Mouse (Mus musculus): Measurements from ENCODE around the gene Zbtb18.
A peak's percentile ranks its signal among the peaks of the same experiment; 100 is the strongest.

The Zbtb18 gene

GRCm38 (mm10) chr1:177442196-177442808, at the start of gene Zbtb18:
Zbtb18 (plus strand) TSS chr1:177442351.
- DNase-seq (ENCODE audit: low read depth, low spot score), result no peak

GRCm38 (mm10) chr1:177397455-177397854, 44.7 kb upstream of the Zbtb18 start:
- no peak for DNase-seq (ENCODE audit: low read depth, low spot score)

DNA sequence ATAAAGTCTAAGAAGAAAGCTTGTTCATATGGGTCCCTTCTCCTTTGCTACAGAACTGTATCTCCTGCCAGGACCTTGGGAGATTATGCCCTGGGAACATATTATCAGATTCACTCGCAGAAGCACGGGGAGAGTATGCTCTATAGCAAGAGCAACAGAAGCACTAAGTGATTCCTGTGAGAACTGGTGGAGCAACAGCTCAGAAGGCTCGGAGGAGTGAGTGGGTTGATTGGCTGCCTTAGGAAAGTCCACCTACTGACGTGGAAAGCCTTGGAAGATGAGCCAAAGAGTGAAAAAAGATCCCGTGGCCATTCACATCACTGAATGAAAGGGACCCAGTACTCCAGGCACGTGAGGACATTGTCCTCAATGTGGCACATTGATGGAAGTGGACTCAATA, 37.0 kb upstream of the Zbtb18 start:
- no peak for DNase-seq (ENCODE audit: low read depth, low spot score)

GRCm38 (mm10) chr1:177408690-177409089, 33.5 kb upstream of the Zbtb18 start:
- DNase-seq (ENCODE audit: low read depth, low spot score), result no peak

DNA sequence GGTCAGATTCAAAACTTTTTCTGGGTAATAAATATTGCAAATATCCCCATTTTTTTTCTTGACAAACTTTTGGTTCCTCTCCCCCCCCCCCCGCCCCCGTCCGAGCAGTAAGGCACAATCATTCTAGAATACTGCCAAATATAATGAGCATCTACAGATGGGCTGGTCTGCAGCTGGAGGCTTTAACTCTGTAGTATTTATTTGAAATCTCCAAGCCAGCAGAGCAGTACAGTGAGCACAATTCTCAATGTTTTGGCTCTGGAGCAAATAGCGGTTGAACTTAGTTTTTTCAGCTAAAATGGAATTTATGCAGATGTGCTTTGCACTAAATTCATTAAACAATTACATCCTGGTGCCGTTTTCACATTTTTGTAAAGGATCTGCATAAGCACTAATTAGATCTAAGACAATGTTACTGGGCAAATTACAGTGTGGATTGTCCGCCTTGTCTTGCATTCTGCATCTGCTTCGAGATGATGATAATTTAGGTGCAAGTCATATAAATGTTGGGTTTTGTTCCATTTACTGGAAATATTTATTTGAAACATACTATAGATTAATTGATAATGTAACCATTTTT, 31.3 kb upstream of the Zbtb18 start:
- no peak for DNase-seq (ENCODE audit: low read depth, low spot score)

DNA sequence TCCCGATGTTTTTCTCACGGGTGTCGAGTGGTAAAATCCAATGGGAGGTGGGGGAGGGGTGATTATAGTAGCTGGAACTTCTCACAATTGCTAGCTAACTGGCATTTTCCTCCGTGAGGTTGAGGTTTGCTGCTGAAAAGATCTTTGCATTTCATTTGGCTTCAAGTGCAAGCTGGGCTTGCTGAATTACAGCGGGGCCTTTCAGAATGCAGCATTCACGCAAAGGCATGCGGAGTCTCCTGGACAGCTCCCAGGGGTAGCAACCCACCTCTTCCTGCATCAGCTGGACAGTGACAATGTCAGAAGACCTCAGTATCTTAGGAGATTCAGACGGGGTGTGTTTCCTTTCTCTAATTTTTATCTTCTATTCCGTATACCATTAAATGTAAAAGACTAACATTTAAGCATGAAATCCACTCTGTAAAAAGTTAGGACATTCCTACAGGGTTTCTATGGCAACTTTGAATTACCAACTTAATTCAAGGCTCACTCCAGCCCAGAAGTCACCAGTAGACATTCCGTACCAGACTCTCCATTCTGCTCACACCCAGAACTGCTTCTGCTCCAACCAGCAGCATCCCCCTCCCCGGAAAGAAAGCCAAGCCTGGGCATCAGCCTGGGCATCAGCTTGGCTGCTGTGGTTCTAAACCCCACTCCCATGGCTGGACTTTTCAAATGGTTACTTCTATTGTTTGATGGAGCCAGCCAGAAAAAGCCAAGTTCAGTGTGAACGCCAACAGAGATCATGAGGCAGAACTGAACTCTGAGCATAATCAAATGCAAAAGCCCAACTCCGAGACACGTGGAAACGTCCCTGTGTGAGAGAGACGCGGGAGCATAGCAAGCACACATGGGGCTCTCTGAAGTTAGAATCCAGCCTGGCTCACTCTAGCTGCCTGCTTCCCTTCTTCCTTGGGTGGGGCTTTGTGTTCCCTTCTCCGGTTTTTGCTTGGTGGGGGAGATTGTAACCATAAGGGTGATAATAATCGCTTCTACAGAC, 30.5 kb upstream of the Zbtb18 start:
- no peak for DNase-seq (ENCODE audit: low read depth, low spot score)

- no peak for DNase-seq (ENCODE audit: low read depth, low spot score)
Measured at GRCm38 (mm10) chr1:177419331-177419730, 22.8 kb upstream of the Zbtb18 start.

GRCm38 (mm10) chr1:177420126-177420525, 22.0 kb upstream of the Zbtb18 start:
- DNase-seq (ENCODE audit: low read depth, low spot score), result no peak

DNA sequence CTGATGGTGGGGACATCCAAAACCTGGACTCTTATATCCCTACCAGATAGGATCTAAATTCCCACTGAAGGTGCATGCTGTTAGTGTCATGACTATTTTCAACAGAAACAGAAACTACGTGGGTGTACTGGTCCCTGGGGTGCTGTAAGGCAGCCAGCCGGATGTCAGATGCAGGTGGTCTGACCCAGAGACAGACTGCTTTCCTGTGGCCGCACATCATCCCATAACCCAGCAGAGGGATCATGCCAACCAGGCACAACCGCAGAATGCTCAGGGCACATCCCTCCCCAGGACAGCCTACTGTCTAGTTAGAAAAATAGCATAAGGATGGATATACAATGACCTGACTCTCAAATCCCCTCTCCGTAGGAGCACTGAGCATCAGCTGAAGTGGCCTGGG, 14.3 kb upstream of the Zbtb18 start:
- no peak for DNase-seq (ENCODE audit: low read depth, low spot score)

DNA sequence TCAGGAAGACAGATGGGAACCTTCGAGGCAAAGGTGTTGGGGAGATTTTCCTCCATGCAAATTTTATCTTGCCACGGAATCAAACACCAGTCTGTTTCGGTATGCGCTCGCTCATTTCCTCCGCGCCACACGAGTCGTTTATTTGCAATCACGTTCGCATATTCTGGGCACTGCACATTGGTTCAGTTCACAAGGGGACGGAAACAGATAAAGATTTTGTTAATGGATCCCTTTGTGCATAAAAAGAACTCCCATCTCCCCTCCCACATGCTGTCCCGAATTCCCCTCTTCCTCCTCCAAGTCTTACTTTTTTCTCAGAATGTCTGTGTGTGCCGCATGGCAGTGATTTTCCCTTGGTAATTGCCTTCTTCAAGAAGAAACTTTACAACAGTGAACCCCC, 13.8 kb upstream of the Zbtb18 start:
- no peak for DNase-seq (ENCODE audit: low read depth, low spot score)

DNA sequence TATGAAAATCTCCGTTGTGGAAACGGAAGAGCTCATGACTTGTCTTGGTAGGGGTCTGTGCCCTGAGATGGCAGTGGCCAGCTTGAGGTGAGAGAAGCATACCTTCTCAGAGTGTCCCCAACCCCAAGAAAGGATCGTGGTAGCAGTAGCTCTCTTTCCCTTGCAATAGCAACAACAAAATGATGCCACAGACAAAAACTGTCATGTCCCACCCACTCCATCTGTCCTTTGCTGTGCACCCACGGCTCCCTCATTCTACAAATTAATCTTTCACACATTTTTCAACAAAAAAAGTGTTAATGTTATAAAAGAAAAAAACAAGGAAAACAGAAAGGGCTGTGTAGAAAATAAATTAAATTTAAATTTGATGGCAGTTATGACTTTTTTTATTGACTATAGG, 13.1 kb upstream of the Zbtb18 start:
- no peak for DNase-seq (ENCODE audit: low read depth, low spot score)

DNA sequence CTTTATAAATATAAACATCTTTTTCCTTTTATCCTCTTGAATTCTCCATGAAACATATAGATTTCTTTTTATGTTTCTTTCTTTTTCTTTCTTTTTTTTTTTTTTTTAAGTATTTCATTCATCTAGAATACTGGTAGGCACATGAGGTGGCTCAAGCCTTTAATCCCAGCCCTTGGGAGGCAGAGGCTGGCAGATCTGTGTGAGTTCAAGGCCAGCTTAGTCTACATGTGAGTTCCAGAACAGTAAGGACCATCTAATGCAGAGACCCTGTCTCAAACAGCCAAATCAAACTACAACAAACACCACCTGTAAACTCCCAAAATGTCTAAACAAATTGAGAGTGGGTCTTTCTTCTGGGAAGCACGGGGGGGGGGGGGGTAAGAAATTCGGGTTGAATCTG, 1.7 kb upstream of the Zbtb18 start:
- no peak for DNase-seq (ENCODE audit: low read depth, low spot score)

DNA sequence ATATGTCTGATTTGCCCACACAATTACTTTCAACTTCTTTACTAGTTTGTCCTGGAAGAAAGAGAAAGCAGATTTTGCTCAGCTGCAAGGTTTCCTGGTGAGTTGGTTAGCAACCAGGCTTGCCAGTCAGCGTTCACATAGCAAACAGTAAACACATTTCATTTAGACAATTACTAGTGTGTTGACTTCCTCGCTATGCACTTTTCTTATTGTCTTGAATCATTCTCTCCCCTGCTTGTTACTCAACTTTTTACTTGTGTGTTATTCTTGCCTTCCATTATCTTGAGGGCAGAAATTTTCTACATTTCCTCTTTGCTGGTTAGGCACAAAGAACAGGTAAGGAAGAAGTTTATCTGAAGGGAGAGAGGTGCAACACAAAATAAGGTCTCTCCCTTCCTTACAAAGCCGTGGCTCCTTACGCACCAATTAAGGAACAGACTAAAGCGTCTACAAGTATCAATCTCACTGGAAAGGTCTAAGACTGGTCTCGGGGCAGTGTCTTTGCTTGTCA, 1.1 kb upstream of the Zbtb18 start:
- no peak for DNase-seq (ENCODE audit: low read depth, low spot score)

GRCm38 (mm10) chr1:177441492-177442195, 507 bp upstream of the Zbtb18 start:
- peak; percentile 87 for DNase-seq (ENCODE audit: low read depth, low spot score)

- no peak for DNase-seq (ENCODE audit: low read depth, low spot score)
Measured at GRCm38 (mm10) chr1:177442821-177443723, 921 bp downstream of the Zbtb18 start.

GRCm38 (mm10) chr1:177443724-177444482, 1.8 kb downstream of the Zbtb18 start:
- no peak for DNase-seq (ENCODE audit: low read depth, low spot score)

GRCm38 (mm10) chr1:177444483-177444810, 2.3 kb downstream of the Zbtb18 start:
- no peak for DNase-seq (ENCODE audit: low read depth, low spot score)

GRCm38 (mm10) chr1:177444941-177445340, 2.8 kb downstream of the Zbtb18 start:
- no peak for DNase-seq (ENCODE audit: low read depth, low spot score)

DNA sequence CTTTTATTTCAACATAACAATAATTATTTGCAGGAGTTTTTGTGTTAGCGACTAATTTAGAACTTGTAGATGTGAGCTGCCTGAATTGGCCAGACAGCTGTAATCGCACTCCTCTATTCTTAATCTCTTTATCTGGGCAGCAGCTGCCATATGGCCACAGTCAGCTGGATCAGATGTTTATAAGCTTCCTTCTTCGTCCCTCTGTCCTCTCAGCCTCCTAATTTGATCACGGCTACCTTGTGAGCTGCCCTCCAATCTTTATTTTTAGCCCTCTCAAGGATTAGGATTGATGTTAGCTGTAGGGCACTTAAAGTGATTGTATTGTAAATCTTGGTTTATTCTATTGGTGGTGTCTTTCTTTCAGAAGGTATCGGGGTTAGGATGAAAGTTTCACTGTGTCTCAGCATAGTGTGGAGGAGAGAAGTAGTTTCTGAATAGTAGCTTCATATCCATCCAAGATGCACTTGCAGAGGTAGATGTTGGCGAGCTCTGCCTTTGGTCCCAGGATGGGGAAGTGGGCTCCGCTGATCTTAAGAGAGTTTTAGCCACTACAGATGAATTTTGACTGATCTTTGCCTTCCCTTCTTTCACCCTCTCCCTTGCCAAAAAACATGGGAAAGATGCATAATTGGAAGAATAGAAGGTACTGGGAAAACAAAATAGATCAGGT, 3.4 kb downstream of the Zbtb18 start:
- DNase-seq (ENCODE audit: low read depth, low spot score), result no peak

Data from WW6 (cell line).